Mouse (Mus musculus): ENCODE results near the gene Drd5. TPM values are rescaled to one million over a fixed set of nuclear protein-coding genes. Genes with fewer than 3 reads are reported as not detected.

Drd5 gene
- total RNA-seq (2015; ENCODE audit: low replicate concordance) = not detected in 2 replicates
- not detected in 2 replicates for total RNA-seq (2017; ENCODE audit: low replicate concordance)

DNA sequence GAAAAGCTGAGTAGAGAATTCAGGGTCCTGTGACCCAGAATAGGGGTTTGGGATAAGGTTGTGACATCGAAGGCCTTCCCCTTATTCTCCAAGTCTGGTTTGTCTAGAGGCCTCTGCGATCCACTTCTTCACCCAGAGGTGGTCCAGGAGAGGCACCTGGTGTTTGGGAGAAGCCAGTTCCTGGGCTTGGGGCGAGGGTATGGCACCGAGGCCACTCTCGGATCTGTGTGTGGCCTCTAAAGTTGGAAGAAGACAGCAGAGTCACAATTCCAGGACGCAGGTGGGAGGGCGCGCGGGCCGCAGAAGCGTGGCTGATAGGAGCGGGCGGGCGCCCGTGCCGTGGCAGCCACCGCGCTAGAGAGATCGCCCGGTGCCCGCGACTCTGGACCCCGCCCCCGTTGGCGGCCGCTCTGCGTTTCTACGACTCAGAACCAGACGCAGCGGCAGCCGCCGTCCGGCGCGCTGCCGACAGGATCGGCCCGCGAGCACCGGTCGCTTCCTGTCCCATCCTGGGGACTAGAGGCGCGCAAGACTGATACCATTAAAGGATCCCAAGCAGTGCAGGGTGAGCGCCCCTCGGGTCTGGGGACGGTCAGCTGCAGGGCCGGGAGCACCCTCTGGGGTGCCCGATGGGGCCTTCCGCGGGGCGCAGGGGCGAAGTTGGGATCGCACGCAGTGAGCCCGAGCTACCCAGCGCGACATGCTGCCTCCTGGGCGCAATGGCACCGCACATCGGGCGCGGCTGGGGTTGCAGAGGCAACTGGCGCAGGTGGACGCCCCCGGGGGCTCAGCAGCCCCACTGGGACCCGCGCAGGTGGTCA is at the start of gene Drd5:
TSS of gene Drd5 (plus strand) at position 402 of the 821 bp plus-strand sequence.
- no peak for ATAC-seq (replicated peaks; ENCODE audit: low FRiP score, poor library complexity, severe bottlenecking)

DNA sequence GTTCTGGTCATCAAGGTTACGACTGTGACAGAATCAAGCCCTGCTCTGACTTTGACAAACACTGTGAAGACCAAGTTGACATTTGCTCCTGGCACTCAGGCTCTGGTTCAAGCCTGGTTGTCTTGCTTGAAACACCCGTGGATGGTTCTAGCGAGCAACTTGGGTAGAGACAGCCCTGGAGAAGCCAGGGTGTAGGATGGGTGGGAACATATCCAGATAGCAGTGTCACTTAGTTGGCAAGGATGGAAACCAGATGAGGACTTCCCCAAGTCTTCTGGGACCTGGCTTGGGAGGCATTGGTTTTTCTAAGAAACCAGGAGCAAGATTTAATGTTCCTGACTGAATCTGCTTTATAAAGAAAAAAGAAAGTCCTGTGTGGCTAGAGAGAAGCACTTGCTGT is 48.2 kb upstream of the Drd5 start:
- ATAC-seq (replicated peaks; ENCODE audit: low FRiP score, poor library complexity, severe bottlenecking) = no peak

DNA sequence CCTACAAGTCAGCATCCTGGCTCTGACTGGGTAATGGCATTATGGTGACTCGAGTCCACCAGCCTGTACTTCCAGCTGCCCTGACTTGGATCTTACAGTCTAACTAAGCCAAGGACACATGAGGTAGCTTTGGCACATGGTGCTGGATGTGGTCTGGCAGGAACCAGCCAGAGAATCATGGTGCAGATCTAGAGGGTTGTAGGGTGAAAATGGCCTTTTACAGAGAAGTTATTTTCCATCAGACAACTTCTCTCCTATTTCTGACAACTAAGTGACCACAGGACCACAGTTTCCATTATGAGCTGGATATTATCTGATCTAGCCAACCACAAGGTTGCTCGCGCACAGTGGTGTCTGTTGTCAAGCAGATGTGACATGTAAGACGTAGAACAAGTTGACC is 45.3 kb upstream of the Drd5 start:
- ATAC-seq (replicated peaks; ENCODE audit: low FRiP score, poor library complexity, severe bottlenecking) = no peak

DNA sequence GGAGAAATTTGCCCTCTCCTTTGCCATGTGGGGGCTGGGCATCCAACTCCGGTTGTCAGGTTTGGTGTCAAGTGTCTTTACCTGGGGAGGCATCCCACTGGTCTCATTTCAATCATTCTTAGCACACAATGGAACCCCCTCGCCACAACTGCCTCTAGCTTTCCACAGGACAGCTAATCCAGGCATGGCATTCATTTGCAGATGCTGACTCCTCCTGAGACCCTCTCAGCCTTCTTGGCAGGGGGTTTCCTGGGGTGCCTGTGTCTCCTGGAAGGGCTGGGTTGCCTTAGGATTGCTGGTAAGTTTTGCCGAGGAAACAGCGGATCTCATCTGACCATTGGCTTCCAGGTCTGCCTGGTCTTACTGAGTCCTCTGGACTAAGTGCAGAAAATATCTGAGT is 43.4 kb upstream of the Drd5 start, which contains the start of gene Otop1:
TSS of gene Otop1 (plus strand) at position 202 of the 400 bp plus-strand sequence.
- no peak for ATAC-seq (replicated peaks; ENCODE audit: low FRiP score, poor library complexity, severe bottlenecking)

DNA sequence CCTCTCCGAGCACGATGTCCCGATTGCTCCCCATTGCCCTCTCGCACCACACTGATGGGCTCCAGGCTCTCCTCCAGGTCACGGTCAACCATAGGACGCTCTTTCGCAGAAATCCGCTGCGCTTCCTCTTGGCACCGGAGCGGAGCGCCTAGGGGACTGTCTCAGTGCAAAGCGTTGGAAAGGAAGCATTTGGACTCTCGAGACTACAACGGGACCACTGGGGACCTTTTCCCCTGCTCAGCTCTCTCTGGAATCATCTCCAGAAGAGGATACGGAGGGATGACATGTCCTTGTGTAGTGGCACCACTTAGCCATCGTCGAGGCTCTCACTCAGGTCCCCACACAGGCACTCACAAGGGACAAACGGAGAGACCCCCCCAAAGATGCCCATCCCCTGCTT is 42.7 kb upstream of the Drd5 start:
- ATAC-seq (replicated peaks; ENCODE audit: low FRiP score, poor library complexity, severe bottlenecking) = no peak

DNA sequence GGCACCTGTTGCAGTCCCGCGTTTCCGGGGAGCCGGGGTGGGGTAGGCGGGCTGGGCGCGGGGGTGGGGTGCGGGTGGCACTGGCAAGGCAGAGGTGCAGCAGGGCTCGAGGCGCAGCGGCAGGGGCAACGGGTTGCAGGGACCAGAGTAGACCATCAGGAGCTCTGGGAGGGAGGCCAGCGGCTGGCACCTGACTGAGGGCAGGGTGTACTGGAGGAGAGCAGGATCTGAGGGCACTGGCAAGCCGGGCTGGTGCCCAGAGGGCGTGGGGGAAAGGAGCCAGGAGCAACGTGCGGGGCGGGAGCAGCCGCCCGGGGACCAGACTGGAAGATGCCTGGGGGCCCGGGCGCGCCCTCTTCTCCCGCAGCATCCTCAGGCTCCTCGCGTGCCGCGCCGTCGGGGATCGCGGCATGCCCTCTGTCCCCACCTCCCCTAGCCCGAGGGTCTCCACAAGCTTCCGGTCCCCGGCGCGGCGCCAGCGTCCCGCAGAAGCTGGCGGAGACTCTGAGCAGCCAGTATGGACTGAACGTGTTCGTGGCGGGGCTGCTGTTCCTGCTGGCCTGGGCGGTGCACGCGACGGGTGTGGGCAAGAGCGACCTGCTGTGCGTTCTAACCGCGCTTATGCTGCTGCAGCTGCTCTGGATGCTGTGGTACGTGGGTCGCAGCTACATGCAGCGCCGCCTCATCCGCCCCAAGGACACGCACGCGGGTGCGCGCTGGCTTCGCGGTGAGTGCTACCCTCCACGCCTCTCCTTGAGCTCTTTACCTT is 41.9 kb upstream of the Drd5 start:
- no peak for ATAC-seq (replicated peaks; ENCODE audit: low FRiP score, poor library complexity, severe bottlenecking)

DNA sequence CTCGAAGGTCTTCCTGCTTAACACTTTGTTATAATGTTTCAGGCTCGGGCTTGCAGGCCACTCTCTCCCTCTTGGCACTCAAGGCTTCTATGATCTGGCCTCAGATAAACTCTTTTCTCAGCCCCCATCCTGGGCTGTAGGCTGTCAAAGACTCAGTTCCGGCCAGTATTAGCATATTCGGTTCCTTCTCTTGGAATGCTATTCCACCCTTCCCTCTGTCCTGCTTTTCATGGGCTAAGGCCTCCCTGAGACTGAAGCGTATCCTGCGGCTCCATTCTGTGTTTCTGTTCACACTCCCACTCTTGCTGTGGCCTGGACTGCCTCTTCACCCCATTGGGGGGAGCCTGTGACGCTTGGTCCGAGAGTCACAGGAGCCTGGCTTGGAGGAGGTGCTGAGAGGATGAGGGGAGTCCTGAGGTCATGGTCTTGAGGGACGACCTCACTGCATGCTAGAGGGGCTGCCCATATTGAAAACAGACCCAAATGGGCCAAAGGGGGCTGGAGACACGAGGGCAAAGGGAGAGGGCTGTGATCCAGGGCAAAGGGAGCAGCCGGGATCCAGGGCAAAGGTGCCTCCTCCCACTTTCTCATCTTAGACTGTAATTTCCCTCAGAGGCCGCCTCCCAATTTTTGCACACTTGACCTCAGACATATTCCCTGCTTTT is 41.1 kb upstream of the Drd5 start:
- ATAC-seq (replicated peaks; ENCODE audit: low FRiP score, poor library complexity, severe bottlenecking) = no peak

DNA sequence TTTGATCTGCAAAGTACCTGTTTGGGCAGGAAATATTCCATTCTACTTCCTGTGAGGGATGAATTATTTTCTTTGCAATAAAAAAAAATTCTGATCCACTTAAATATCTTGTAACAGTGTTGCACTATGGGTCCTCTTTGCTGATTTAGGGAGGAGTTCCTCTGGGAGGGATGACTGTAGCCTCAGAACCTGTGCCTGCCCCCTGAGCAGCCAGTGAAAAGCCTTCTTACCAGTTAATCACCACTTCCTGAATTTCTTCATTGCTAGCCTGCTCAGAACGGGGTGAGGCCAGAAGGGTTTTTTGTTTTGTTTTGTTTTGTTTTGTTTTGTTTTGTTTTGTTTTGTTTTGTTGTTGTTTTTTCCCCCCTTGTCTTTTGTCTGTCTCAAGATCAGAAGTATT is 39.1 kb upstream of the Drd5 start:
- ATAC-seq (replicated peaks; ENCODE audit: low FRiP score, poor library complexity, severe bottlenecking) = no peak

DNA sequence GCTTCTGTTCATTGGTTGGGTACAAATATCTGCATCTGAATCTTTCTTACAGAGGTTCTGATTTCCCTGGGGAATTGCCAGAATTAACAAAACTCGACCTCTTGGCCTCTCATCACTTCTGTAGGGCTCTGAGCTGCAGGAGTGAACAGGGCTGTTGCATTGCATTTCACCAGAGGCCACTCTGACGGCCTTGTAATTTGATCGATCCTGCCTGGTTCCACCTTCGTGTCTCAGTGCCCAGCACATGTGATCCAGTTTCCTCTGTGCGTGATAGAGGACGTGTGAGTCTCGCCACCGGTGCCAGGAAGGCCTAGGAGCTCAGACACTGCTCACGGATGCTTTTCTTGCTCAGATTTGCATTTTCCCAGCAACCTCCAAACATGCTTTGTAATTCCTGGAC is 33.4 kb upstream of the Drd5 start:
- no peak for ATAC-seq (replicated peaks; ENCODE audit: low FRiP score, poor library complexity, severe bottlenecking)

DNA sequence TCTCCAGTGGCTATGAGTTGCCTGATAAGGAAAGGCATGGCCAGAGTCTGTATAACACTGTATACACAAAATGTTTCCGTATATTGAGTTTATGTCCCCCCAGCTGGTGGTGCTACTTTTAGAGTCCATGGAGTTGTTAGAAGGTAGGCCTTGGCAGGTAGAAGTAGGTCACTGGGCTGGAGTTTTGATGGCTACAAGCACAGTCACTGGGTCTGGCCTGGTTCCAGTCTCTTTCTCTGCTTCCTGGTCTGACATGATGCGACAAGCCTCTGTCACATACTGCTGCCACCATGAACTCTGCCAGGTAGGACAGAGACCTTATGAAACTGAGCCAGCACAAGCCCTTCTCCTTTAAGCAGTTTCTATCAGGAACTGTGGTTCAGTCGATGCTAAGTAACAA is 30.7 kb upstream of the Drd5 start:
- no peak for ATAC-seq (replicated peaks; ENCODE audit: low FRiP score, poor library complexity, severe bottlenecking)

DNA sequence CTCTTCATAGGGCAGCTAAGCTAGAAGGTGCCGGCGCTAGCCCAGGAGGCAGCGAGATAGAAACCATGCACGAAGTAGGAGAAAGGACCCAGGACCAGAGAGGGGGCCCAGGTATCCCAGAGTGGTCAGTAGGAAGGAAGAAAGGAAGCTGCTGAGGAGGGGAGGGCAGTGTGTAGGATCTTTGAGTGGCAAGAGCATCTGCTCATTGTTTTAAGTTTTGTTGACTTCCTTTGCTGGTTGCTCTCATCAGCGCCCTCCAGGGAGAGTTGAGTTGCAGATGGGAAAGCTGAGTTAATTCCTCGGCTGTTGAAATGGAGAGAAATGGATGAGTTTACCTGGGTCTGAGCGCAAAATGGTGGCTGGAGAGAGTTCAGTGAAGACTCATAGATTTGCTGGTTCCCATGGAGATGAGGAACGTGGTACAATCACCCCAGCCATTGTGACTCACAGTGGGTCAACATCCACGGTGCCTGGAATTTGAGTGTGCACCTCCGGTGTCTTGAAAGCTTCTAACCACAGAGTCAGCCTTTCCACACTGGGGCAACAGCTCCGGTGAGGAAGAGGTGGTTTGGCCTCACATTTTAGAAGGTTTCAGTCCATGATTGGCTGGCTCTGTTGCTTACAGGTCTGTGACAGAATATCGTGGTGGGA is 17.3 kb upstream of the Drd5 start:
- ATAC-seq (replicated peaks; ENCODE audit: low FRiP score, poor library complexity, severe bottlenecking) = no peak

DNA sequence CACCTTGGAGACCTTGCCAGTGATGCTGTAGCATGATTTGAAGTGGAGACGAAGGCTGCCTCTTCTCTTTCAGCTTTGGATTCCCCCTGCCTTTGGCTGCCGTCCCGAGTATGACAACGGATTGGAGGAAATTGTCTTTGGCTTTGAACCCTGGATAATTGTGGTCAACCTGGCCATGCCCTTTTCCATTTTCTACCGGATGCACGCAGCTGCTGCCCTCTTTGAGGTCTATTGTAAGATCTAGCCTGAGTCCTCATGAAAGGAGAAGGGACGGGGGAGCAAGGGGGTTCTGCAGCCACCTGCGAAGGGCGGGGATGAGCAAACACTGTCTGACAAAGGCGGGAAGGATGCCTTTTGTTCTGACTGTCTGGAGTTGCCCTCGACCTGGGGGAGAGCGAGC is 16.5 kb upstream of the Drd5 start:
- ATAC-seq (replicated peaks; ENCODE audit: low FRiP score, poor library complexity, severe bottlenecking) = no peak

DNA sequence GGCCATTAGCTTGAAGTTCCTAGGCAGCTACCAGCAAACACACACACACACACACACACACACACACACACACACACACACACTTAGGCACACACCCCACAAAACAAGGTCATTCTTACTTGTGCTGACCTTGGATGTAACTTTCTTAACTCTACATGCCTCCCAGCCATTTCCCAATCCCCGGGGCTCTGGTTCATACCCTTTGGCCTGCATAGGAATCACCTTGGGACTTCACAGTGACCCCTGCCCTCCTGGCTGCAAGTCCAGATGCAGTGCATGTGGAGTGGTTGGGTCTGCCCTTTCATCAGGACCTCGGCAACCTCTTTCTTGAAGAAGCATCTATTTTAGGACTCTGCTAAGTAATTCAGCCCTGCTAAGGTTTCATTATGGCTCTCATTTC is 13.9 kb upstream of the Drd5 start:
- no peak for ATAC-seq (replicated peaks; ENCODE audit: low FRiP score, poor library complexity, severe bottlenecking)

DNA sequence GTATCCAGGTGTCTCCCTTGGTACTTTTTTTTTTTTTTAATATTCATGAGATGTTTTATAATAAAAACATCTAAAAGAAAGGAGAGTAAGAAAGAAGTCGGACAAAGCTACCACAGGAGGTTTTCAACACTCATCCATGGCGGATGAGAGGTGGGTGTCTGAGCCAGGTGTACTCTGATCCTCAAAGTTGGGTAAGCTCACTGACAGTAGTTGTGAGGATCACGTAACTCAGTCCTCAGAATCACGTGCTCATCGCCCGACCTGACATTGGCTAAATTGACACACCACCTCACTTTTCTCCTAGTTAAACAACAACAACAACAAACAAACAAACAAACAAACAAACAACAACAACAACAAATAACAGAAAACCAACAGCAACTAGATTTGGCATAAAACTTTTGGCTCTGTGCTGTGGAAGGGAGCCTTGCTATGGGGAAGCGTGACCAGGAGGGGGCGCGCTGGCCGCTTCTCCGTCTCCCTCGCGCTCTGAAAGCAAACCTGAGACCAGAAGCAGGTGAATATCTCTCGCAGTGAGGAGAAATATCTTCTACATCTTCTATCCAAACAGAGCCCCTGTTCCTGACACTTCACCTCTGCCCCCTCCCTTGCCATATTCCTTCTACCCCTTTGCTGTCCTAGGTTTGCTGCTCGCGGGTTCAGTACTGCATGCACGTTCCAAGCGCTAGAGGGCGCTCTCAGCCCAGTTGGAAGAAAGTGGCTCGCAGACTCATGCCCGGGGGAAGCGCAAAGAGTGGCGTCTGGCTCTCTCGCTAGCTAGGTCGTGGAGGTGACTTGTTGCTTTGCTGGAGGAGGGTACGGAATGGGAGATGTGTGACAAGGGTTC is 11.7 kb upstream of the Drd5 start:
- peak; percentile 83 for ATAC-seq (replicated peaks; ENCODE audit: low FRiP score, poor library complexity, severe bottlenecking)

DNA sequence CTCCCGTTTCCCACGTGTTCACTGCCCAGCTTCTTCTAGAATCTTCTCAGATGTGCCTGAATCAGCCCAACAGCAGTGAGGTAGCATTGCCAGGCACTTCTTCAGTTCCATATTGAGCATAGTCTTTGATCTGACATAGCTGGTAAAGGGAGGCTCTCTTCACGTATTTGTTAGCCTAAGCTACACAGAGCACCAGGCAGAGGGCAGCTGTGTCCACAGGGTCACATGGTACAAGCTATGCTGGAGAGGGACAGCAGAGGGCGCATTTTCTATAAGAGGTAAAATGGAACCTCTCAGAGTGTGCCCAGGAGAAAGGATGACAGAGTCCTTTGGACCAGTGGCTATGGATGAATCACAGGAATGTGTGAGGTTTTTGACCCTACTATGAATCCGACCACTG is 10.3 kb upstream of the Drd5 start:
- no peak for ATAC-seq (replicated peaks; ENCODE audit: low FRiP score, poor library complexity, severe bottlenecking)

DNA sequence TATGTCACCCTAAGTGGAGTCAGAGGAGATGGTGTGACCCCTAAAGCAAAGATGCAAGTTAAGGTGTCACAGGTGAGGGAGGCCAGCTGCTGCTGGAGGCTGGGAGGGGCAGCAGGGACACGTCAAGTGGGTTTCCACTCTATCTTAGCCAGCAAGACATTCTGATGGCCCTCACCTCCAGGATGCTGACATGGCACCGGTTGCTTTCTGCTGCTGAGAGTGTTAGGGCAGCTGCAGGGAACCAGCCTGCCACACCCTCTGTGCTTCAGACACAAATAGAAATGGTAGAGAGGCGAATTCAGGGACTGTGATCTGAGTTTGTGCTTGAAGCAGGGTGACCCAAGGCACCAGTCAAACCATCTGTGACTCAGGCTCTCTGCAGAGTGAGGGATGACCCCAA is 9.4 kb upstream of the Drd5 start:
- ATAC-seq (replicated peaks; ENCODE audit: low FRiP score, poor library complexity, severe bottlenecking) = no peak

DNA sequence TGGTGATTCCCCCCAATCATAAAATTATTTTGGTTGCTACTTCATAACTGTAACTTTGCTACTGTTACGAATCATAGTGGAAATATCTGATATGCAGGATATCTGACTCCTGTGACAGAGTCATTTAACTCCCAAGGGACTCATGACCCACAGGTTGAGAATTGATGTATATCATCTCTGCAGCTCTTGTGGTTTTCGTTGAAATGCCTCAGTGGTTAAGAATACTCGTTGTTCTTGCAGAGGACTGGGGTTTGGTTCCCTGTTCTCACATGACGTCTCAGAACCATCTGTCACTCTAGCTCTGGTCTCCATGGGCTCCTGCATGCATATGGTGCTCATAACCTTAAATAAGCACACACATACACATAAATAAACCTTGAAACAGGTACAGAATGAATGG is 14.2 kb downstream of the Drd5 start:
- no peak for ATAC-seq (replicated peaks; ENCODE audit: low FRiP score, poor library complexity, severe bottlenecking)

DNA sequence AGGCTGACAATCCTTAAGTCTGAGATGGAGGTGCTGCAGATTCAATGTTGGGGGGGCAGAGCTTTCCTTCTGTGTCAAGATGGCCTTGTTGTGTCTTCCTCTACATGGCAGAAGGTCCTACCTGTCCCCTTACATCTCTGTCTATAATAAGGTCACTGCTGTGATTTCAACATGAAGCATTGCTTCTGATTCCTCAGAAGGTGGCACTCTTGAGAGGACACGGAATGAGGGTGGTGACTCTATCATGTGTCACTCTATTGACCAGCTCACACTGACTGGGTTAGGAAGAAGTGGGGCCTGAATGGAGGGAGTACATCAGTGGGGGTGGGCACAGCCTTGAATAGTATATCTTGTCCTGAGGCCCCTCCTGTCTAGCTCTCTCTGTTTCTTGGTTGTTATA is 15.4 kb downstream of the Drd5 start:
- ATAC-seq (replicated peaks; ENCODE audit: low FRiP score, poor library complexity, severe bottlenecking) = no peak

DNA sequence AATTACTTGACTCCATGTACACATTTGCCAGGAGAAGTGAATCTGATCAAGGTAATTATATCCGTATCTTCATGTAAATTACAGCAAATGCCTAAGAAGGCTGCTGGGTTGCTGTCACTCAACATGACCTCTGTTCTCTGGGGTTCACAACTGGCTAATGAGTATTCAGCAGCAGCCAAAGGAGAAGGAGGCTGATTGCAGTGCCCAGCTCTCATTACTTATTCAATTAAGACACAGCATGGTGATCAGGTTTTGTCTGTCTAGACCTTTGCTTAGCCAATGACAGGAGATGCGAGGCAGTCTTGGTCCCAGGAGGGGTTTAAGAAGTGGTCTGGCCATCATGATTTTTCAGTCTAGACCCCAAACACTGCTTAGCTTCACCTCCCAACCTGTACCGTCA is 23.9 kb downstream of the Drd5 start:
- ATAC-seq (replicated peaks; ENCODE audit: low FRiP score, poor library complexity, severe bottlenecking) = no peak
